Mouse (Mus musculus) small intestine, adult 2 months (tissue): Measurements from ENCODE around the gene Yipf1.

Source experiments
- CTCF ChIP-seq: fragments of 200-500 bp; IDR thresholded peaks from 2 replicates; pipeline ENCODE4 v1.5.1; 2012; ENCODE audit warnings: low read depth, mild to moderate bottlenecking, control low read depth, inconsistent platforms, low read length, moderate library complexity, mixed read lengths; ENCODE audit not compliant: insufficient replicate concordance, insufficient read length; ENCODE audit errors: extremely low read depth
- POLR2A ChIP-seq: fragments of 200-500 bp; IDR thresholded peaks from 2 replicates; pipeline ENCODE4 v1.6.1; 2012; ENCODE audit warnings: low read depth, mild to moderate bottlenecking, control low read depth, inconsistent platforms, low read length, moderate library complexity

DNA sequence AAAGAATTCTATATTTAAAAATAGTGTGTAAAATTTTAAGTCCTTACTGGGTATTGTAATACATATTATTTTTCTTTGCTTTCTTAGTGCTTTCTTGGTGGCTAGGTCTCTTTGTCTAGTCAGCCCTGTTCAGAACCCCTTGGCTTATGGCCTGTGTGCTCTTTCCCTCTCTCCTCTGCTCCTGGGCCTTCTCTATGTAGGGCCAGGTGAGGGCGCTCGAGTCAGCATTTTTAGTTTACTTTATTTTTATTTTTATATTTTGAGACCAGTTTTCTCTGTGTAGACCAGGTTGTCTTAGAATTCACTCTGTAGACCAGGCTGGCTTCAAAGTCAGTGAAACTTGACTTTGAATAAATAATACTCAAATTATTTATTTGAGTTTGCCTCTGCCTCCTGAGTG is 58.1 kb downstream of the Yipf1 start:
- TF ChIP-seq CTCF (no peak; the same call in 1 of the 2 replicates), POLR2A (no peak)
